Mouse (Mus musculus): ENCODE results near the gene Olfr1195.
"Not testable (repeated sequence)": the region's sequence is repeated elsewhere in the genome, so short reads cannot be mapped to it uniquely, and the experiment has no call there.

Gene Olfr1195

GRCm38 (mm10) chr2:88689087-88689486 is at the start of gene Olfr1195:
Olfr1195 (minus strand) TSS chr2:88689187.
- in situ Hi-C loops (cut with MboI, MseI): no loop called here

GRCm38 (mm10) chr2:88732266-88732665 is 43.3 kb upstream of the Olfr1195 start, which contains the start of gene Olfr1197:
Olfr1197 (minus strand) TSS chr2:88732366.
- in situ Hi-C loops (cut with MboI, MseI): no loop called here

GRCm38 (mm10) chr2:88704497-88704896 is 15.5 kb upstream of the Olfr1195 start, which contains the start of gene Olfr1196:
Olfr1196 (minus strand) TSS chr2:88704597.
- in situ Hi-C loops (cut with MboI, MseI): no loop called here

GRCm38 (mm10) chr2:88675328-88675727 is 13.7 kb downstream of the Olfr1195 start, which contains the start of gene Olfr1193:
Olfr1193 (plus strand) TSS chr2:88675628.
- in situ Hi-C loops (cut with MboI, MseI): loop anchor here (10.0 kb wide), 1 partner anchor 561 kb away; no protein-coding TSS in a partner anchor

GRCm38 (mm10) chr2:88648209-88648608 is 40.8 kb downstream of the Olfr1195 start, which contains the start of gene Olfr1192-ps1:
Olfr1192-ps1 (plus strand) TSS chr2:88648509.
- in situ Hi-C loops (cut with MboI, MseI): no loop called here

GRCm38 (mm10) chr2:88640242-88640641 is 48.7 kb downstream of the Olfr1195 start, which contains the start of gene Olfr1191-ps1:
Olfr1191-ps1 (plus strand) TSS chr2:88640542.
- in situ Hi-C loops (cut with MboI, MseI): not testable (repeated sequence)

Measured in T-helper 2 cell (primary cell).